Mouse (Mus musculus): Measurements from ENCODE around the gene Ccr1. TPM values are rescaled to one million over a fixed set of nuclear protein-coding genes. Genes with fewer than 3 reads are reported as not detected.

Ccr1 gene
- polyA plus RNA-seq, 1 experiment from 2014 or later: 0.47 TPM

GRCm38 (mm10) chr9:123923146-123923991 is 45.1 kb downstream of the Ccr1 start:
- Histone ChIP-seq H3K27ac (replicated peaks) (peak overlapping the region; percentile 97), H3K4me3 (peak overlapping the region; percentile 70), H3K36me3 (no peaks in the 10 kb centered on the region), H3K9me3 (no peaks in the 10 kb centered on the region), H3K4me1 (peaks cover 16% of the 10 kb centered on the region), H3K9ac (replicated peaks) (peak overlapping the region; percentile 51), H3K27me3 (no peaks in the 10 kb centered on the region), H3K4me2 (replicated peaks) (peak overlapping the region; percentile 80)
- 0% methylated on average over 43 of the region's 53 CpGs for WGBS
- ATAC-seq (replicated peaks): peak; percentile 8

Other genes with a start within 250 kb of the Ccr1 start
- gene Cxcr6, start 162.2 kb downstream of the Ccr1 start, polyA plus RNA-seq (2015; fragmentation: Nextera tagmentation; extraction: Ambion mirVana): 0.15 and 0.18 TPM in 2 replicates
- gene Fyco1, start 116.8 kb downstream of the Ccr1 start, polyA plus RNA-seq (2015; fragmentation: Nextera tagmentation; extraction: Ambion mirVana): 16.5 and 16.8 TPM in 2 replicates
- 0.06 TPM in 2 replicates for gene Xcr1, start 106.7 kb downstream of the Ccr1 start, polyA plus RNA-seq (2015; fragmentation: Nextera tagmentation; extraction: Ambion mirVana)
- gene Ccr1l1, start 9.7 kb upstream of the Ccr1 start, polyA plus RNA-seq (2015; fragmentation: Nextera tagmentation; extraction: Ambion mirVana): not detected in 2 replicates
- gene Ccr3, start 53.3 kb upstream of the Ccr1 start, polyA plus RNA-seq (2015; fragmentation: Nextera tagmentation; extraction: Ambion mirVana): not detected in 2 replicates
- 0.18 and 0.23 TPM in 2 replicates for gene Ccr2, start 133.3 kb upstream of the Ccr1 start, polyA plus RNA-seq (2015; fragmentation: Nextera tagmentation; extraction: Ambion mirVana)
- 0.33 and 0.82 TPM in 2 replicates for gene Ccr5, start 152.9 kb upstream of the Ccr1 start, polyA plus RNA-seq (2015; fragmentation: Nextera tagmentation; extraction: Ambion mirVana)